Mouse (Mus musculus) thymus, adult 2 months (tissue): ENCODE measurements around the gene Cracr2a.

Source experiments
- CTCF ChIP-seq: fragments of 200-500 bp; IDR thresholded peaks from 2 replicates; pipeline ENCODE4 v1.5.1; 2012; ENCODE audit warnings: mild to moderate bottlenecking, control low read depth, low read length, moderate library complexity, borderline replicate concordance; ENCODE audit not compliant: control insufficient read depth, poor library complexity, insufficient read depth; ENCODE audit errors: extremely low read depth
- POLR2A ChIP-seq: fragments of 200-500 bp; IDR thresholded peaks from 2 replicates; pipeline ENCODE4 v1.6.1; 2012; ENCODE audit warnings: mild to moderate bottlenecking, low read length, control low read depth, moderate library complexity; ENCODE audit not compliant: control insufficient read depth, poor library complexity, insufficient read depth; ENCODE audit errors: extremely low read depth

- TF ChIP-seq CTCF, result no peak
- TF ChIP-seq POLR2A, result no peak
These were observed 19.3 kb upstream of the Cracr2a start for GRCm38 (mm10) chr6:127541617-127542374.
